Mouse (Mus musculus): ENCODE results near the gene Crat. TPM values are rescaled to one million over a fixed set of nuclear protein-coding genes. Genes with fewer than 3 reads are reported as not detected.

The Crat gene
- polyA plus RNA-seq, 2 experiments: 15.0 to 27.4 TPM

GRCm38 (mm10) chr2:30395757-30396156 is 19.9 kb downstream of the Crat start:
- 79% methylated on average over 7 of the region's 7 CpGs for WGBS (ENCODE audit: insufficient replicate concordance)
- ATAC-seq (ENCODE audit: insufficient read depth) (no peak), DNase-seq (ENCODE audit: low read depth in 3 of 3, low spot score in 3 of 3) (no peak)
- H3K36me3 ChIP-seq (replicated peaks; ENCODE audit: control insufficient read depth, insufficient read depth, low read depth): peaks cover 9% of the 10 kb centered on the region
- no peak overlapping the region for H3K9ac ChIP-seq (replicated peaks)
- H3K27me3 ChIP-seq (ENCODE audit: control insufficient read depth, insufficient read depth, low read length): no peaks in the 10 kb centered on the region
- H3K9me3 ChIP-seq (ENCODE audit: control insufficient read depth, low read length): no peaks in the 10 kb centered on the region
- TF ChIP-seq EP300 (IDR thresholded peaks at IDR 0.05; ENCODE audit: low read depth) (no peak), CTCF (IDR thresholded peaks at IDR 0.05; ENCODE audit: low read depth) (no peak)
- peaks cover 8 to 10% of the 10 kb centered on the region in 2 experiments for H3K4me1 ChIP-seq (replicated peaks; ENCODE audit: control insufficient read depth in 2 of 2, insufficient read depth in 2 of 2, low read length in 1 of 2)
- no peak overlapping the region for H3K27ac ChIP-seq
- H3K4me3 ChIP-seq (ENCODE audit: insufficient read depth in 1 of 2, low read depth in 2 of 2, low read length in 2 of 2): no peak overlapping the region
- H3K4me2 ChIP-seq (ENCODE audit: low read depth): no peak overlapping the region

- peak overlapping the region; percentile 72 to 97 for H3K4me3 ChIP-seq (ENCODE audit: insufficient read depth in 1 of 2, low read depth in 2 of 2, low read length in 2 of 2)
- peak overlapping the region; percentile 98 for H3K4me2 ChIP-seq (ENCODE audit: low read depth)
- no peak for ATAC-seq (ENCODE audit: insufficient read depth)
- TF ChIP-seq CTCF (IDR thresholded peaks at IDR 0.05; ENCODE audit: low read depth): no peak
- no peak for TF ChIP-seq EP300 (IDR thresholded peaks at IDR 0.05; ENCODE audit: low read depth)
- peak overlapping the region; percentile 72 for H3K27ac ChIP-seq
- H3K9ac ChIP-seq (replicated peaks): peak overlapping the region; percentile 81
- H3K36me3 ChIP-seq (replicated peaks; ENCODE audit: control insufficient read depth, insufficient read depth, low read depth): peaks cover 9% of the 10 kb centered on the region; the same call in 1 of the 2 replicates
- 73% methylated on average over 1 of the region's 1 CpGs for WGBS (ENCODE audit: insufficient replicate concordance)
- peaks cover 8 to 10% of the 10 kb centered on the region in 2 experiments for H3K4me1 ChIP-seq (replicated peaks; ENCODE audit: control insufficient read depth in 2 of 2, insufficient read depth in 2 of 2, low read length in 1 of 2)
- H3K27me3 ChIP-seq (ENCODE audit: control insufficient read depth, insufficient read depth, low read length): no peaks in the 10 kb centered on the region
- no peaks in the 10 kb centered on the region for H3K9me3 ChIP-seq (ENCODE audit: control insufficient read depth, low read length)
- no peak for DNase-seq (ENCODE audit: low read depth in 3 of 3, low spot score in 3 of 3)
These were observed 22.3 kb downstream of the Crat start for GRCm38 (mm10) chr2:30393370-30393656.

GRCm38 (mm10) chr2:30392577-30393369 is 22.8 kb downstream of the Crat start:
- WGBS (ENCODE audit: insufficient replicate concordance): under 1% methylated on average over 54 of the region's 54 CpGs
- H3K27ac ChIP-seq: peak overlapping the region; percentile 72
- no peaks in the 10 kb centered on the region for H3K9me3 ChIP-seq (ENCODE audit: control insufficient read depth, low read length)
- TF ChIP-seq EP300 (IDR thresholded peaks at IDR 0.05; ENCODE audit: low read depth): no peak
- TF ChIP-seq CTCF (IDR thresholded peaks at IDR 0.05; ENCODE audit: low read depth): no peak
- H3K4me2 ChIP-seq (ENCODE audit: low read depth): peak overlapping the region; percentile 98
- H3K36me3 ChIP-seq (replicated peaks; ENCODE audit: control insufficient read depth, insufficient read depth, low read depth): peaks cover 9% of the 10 kb centered on the region; the same call in 1 of the 2 replicates
- peak; percentile 49 to 63 (median 56) for DNase-seq (ENCODE audit: low read depth in 3 of 3, low spot score in 3 of 3)
- peak; percentile 66 for ATAC-seq (ENCODE audit: insufficient read depth)
- peak overlapping the region; percentile 72 to 97 for H3K4me3 ChIP-seq (ENCODE audit: insufficient read depth in 1 of 2, low read depth in 2 of 2, low read length in 2 of 2)
- H3K9ac ChIP-seq (replicated peaks): peak overlapping the region; percentile 81
- H3K4me1 ChIP-seq (replicated peaks; ENCODE audit: control insufficient read depth in 2 of 2, insufficient read depth in 2 of 2, low read length in 1 of 2): peaks cover 8 to 10% of the 10 kb centered on the region in 2 experiments
- H3K27me3 ChIP-seq (ENCODE audit: control insufficient read depth, insufficient read depth, low read length): no peaks in the 10 kb centered on the region

GRCm38 (mm10) chr2:30392114-30392576 is 23.5 kb downstream of the Crat start, which contains the start of gene Dolpp1:
Dolpp1 (plus strand) TSS chr2:30392254.
- peak; percentile 96 to 97 (median 97) for DNase-seq (ENCODE audit: low read depth in 3 of 3, low spot score in 3 of 3)
- ATAC-seq (ENCODE audit: insufficient read depth): peak; percentile 98
- Histone ChIP-seq H3K36me3 (replicated peaks; ENCODE audit: control insufficient read depth, insufficient read depth, low read depth) (peaks cover 3% of the 10 kb centered on the region; the same call in 1 of the 2 replicates), H3K4me1 (replicated peaks; ENCODE audit: control insufficient read depth in 2 of 2, insufficient read depth in 2 of 2, low read length in 1 of 2) (peaks cover 8 to 10% of the 10 kb centered on the region in 2 experiments), H3K27me3 (ENCODE audit: control insufficient read depth, insufficient read depth, low read length) (no peaks in the 10 kb centered on the region), H3K4me2 (ENCODE audit: low read depth) (peak within 1 kb of the TSS; percentile 98), H3K9ac (replicated peaks) (peak within 1 kb of the TSS; percentile 81), H3K4me3 (ENCODE audit: insufficient read depth in 1 of 2, low read depth in 2 of 2, low read length in 2 of 2) (peak within 1 kb of the TSS; percentile 72 to 97), H3K9me3 (ENCODE audit: control insufficient read depth, low read length) (no peaks in the 10 kb centered on the region), H3K27ac (peak within 1 kb of the TSS; percentile 72)
- under 1% methylated on average over 40 of the region's 40 CpGs for WGBS (ENCODE audit: insufficient replicate concordance)
- TF ChIP-seq CTCF (IDR thresholded peaks at IDR 0.05; ENCODE audit: low read depth): no peak
- peak; percentile 67 for TF ChIP-seq EP300 (IDR thresholded peaks at IDR 0.05; ENCODE audit: low read depth)

- Histone ChIP-seq H3K27me3 (ENCODE audit: control insufficient read depth, insufficient read depth, low read length) (no peaks in the 10 kb centered on the region), H3K4me2 (ENCODE audit: low read depth) (no peak overlapping the region), H3K9me3 (ENCODE audit: control insufficient read depth, low read length) (no peaks in the 10 kb centered on the region), H3K4me1 (replicated peaks; ENCODE audit: control insufficient read depth in 2 of 2, insufficient read depth in 2 of 2, low read length in 1 of 2) (peaks cover 8 to 10% of the 10 kb centered on the region in 2 experiments), H3K4me3 (ENCODE audit: insufficient read depth in 1 of 2, low read depth in 2 of 2, low read length in 2 of 2) (no peak overlapping the region), H3K27ac (no peak overlapping the region), H3K36me3 (replicated peaks; ENCODE audit: control insufficient read depth, insufficient read depth, low read depth) (no peaks in the 10 kb centered on the region), H3K9ac (replicated peaks) (no peak overlapping the region)
- 67% methylated on average over 2 of the region's 2 CpGs for WGBS (ENCODE audit: insufficient replicate concordance)
- DNase-seq (ENCODE audit: low read depth in 3 of 3, low spot score in 3 of 3) (no peak), ATAC-seq (ENCODE audit: insufficient read depth) (no peak)
- TF ChIP-seq EP300 (IDR thresholded peaks at IDR 0.05; ENCODE audit: low read depth) (no peak), CTCF (IDR thresholded peaks at IDR 0.05; ENCODE audit: low read depth) (peak; percentile 39)
These were observed 26.6 kb downstream of the Crat start for GRCm38 (mm10) chr2:30389000-30389399.
